Mouse (Mus musculus) embryonic fibroblast, embryonic 13.5 days (primary cell): ENCODE data around the gene Zfp318.

Experiments used
- CTCF ChIP-seq: IDR thresholded peaks from 2 replicates; pipeline ENCODE4 v1.5.1; 2011; ENCODE audit warnings: mild to moderate bottlenecking, control low read depth, low read length, moderate library complexity, borderline replicate concordance; ENCODE audit not compliant: insufficient read depth
- POLR2A ChIP-seq: IDR thresholded peaks from 2 replicates; pipeline ENCODE4 v1.6.1; 2011; ENCODE audit warnings: low read depth, mild to moderate bottlenecking, control low read depth, low read length, moderate library complexity

- TF ChIP-seq CTCF (no peak), POLR2A (no peak)
Observed at GRCm38 (mm10) chr17:46351026-46351700, 32.4 kb upstream of the Zfp318 start.
